Mouse (Mus musculus) gastrocnemius, postnatal 10 days (tissue): ENCODE measurements around the gene Tex22. TPM values are rescaled to one million over a fixed set of nuclear protein-coding genes. Genes with fewer than 3 reads are reported as not detected.
A peak's percentile ranks its signal among the peaks of the same experiment; 100 is the strongest.

Experiments used
- DNase-seq: peaks from one replicate; pipeline ENCODE4 v3.0.0; 2021; ENCODE audit warnings: mixed read lengths
- total RNA-seq, 2 experiments: library from RNA; stranded (reverse); gene quantifications; 2 replicates each; pipeline ENCODE4 v1.2.3; 2021

Tex22 gene
- total RNA-seq, 2 experiments from 2014 or later = 0.20 TPM; not detected in 1

DNA sequence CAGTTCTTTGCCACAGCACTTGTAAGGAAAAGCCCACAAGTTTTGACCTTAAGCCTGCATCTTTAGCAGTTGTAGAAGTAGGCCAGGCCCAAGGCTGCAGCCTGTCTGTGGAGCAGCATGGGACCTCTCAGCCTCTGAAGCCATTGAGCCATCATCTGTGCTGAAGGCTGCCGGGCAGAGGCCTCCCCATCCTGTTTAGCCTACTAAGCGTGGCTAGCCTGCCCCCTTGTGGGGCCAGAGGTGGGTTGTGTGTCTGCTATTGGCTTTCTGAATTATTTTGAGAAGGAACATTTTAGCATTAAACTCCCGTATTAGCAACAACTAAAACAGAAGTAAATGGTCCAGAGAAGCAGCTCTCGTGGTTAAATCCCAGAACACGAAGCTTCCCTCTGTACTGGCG, 28.2 kb downstream of the Tex22 start:
- DNase-seq = peak; percentile 64

DNA sequence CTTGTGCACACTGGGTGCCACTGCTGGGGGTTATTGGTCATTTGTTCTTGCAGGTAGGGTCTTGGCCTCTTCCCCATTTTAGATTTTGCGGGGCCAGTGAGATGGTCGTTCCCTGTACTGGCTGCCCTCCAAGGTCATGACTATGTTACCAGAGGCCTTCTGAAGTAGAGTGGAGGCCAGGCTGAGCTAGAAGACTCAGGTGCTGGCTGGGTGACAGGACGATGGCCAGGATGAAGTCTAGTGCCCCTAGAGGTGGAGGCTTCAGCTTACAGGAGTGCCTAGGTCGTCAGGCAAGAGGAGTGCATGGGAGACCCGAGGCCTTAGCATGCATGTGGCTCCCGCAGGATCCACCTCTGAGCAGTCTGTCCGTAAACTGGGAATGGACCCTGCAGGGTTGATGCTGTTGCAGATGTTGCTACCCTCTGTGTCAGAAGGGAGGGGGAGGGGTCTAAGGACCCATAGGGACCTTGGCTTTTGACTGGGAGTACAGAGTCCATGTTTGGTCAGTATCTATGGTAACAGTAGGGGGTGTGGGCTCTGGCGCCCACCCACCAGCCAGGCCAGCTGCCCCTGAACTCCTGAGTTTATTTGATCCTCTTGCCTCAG, 29.6 kb downstream of the Tex22 start:
- no peak for DNase-seq

DNA sequence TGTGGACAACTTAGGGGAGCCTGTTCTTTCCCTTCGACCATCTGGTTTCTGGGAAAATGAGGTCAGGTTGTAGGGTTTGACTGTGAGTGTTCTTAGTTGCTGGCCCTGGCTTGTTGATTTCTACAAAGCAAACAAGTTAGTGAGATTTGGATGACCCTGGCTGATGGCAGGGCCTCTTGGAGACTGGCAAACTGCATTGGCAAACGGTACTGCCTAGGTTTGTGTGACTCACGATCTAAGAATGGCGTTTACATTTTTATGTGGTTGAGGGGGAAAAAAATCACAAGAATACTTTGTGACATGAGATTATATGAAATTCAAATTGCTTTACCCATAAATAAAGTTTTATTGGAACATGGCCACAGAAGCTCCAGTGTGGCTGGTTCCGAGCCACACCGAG, 32.1 kb downstream of the Tex22 start:
- no peak for DNase-seq

DNA sequence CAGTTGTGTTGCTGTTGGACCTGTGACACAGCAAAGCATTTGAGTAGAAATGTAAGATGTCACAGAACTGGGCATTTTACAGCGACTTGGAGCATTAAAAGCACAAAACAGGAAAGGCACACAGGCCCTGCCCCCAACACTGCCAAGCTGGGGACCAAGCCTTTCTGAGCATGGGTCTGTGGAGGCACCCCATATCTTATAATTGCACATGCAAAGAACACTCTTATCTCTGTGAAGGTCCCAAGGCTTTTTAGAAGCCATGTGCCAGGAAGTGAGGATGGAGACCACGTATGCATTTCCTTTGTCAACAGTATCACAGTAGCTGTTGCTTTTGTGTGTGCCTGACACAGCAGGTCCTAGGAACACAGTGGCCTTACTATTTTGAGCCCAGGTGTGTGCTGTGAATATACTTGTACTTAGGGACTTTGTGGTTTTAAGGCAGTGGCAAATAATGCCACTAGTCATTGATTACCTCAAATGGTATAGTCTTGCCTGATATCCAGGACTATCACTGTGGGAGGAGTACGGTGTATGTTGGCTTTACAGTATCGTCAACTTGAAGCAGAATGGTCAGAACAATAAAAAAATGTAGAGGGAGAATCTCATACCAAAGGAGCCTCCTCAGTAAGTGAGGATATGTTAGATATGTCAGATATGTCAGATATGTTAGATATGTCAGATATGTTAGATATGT, 33.3 kb downstream of the Tex22 start:
- DNase-seq = no peak

DNA sequence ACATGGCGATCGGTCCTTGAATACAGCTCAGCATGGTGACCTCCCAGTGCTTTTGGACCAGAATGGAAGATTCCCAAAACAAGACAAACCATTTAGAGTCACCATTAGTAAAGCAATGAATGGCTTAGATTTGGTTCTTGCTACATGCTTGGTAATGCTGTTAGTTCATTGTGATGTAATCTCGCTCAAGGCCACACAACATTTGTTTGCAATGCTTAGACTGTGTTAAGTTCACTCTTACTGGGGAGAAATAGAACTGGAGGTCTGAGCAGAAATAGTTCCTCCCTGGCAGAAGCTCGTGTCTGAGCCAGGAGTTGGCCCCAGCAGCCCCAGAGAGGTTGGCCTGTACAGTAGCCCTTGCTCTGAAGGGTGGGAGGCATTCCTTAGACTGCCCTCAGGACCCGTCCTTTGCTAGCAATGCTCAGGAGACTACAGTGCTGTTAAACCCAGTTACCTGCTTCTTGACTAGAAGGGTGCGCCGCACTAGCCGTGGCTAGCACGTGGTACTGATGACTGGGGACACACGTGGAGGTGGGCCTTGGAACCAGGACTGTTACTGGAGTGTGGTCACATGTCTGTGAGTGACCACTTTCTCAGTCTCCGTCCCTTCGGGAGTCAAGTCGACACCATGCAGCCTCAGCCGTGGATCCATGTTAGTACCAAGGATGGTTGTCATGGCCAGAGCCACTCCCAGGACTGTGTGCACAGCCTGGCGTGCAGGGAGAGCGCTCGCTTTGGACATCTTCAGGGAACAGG, 34.4 kb downstream of the Tex22 start:
- no peak for DNase-seq

DNA sequence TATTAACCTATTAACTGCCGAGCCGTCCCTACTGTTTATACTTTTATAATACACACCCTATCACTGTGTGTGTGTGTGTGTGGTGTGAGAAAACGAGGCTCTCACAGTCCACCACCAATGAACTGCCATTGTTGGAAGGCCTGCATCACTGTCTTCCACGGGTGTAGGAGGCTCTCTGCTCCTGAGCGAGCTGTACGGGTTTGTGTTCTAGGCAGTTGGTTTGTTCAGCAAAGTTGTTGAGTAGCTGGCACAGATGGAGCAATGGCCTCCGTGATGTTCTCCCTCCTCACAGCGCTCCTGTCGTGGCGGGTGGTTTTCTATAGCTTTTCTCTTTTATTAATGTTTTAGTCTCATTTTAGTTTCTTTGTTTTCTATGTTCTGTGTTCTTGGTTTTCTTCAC, 35.5 kb downstream of the Tex22 start:
- DNase-seq = no peak

DNA sequence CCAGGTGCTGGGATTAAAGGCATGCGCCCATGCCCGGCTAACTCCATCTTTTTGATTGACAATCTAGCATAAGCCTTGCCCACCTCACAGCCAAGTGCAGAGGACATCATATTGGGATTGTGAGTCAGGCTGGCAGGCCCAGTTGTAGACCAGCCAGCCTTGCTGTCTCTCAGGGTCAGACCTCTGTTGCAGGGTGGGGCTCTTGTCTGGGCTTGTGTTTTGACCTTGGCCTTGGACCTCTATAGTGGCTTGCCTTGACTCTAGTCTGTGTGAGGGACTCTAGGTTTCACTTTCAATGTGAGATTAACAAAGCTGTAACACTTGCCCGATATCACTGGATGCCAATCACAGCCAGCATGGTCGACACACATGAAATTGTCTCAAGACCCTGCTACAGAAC, 39.8 kb downstream of the Tex22 start:
- no peak for DNase-seq

DNA sequence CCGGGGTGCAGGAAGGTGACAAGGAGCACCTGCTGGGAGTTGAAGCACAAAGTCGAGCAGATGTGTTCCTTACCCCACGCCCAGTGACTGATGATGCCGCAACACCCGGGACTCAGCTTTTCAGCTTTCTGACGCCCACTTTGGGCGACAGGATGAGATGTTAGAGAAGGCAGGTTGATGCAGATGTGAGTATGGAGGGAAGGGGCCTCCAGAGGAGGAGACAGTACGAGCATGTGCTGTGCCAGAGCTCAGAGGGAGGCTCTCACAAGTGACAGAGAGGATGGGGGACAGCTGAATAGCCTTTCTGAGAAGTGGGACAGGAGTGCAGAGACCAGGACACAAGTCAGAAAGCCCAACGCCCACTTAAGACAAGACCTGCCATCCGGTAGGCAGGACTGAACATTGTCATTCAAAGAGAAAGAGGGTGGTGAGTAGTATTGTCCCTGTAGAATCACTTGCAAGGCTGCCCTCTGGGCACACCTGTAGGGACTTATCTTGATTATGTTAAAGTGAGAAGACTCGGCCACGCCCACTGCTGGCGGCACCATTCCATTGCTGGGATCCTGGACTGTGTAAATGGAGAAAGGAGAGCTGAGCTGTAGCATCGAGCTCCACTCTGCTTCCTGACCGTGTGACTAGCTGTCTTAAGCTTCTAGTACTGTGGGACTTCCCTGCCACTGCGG, 40.7 kb downstream of the Tex22 start:
- DNase-seq = no peak

DNA sequence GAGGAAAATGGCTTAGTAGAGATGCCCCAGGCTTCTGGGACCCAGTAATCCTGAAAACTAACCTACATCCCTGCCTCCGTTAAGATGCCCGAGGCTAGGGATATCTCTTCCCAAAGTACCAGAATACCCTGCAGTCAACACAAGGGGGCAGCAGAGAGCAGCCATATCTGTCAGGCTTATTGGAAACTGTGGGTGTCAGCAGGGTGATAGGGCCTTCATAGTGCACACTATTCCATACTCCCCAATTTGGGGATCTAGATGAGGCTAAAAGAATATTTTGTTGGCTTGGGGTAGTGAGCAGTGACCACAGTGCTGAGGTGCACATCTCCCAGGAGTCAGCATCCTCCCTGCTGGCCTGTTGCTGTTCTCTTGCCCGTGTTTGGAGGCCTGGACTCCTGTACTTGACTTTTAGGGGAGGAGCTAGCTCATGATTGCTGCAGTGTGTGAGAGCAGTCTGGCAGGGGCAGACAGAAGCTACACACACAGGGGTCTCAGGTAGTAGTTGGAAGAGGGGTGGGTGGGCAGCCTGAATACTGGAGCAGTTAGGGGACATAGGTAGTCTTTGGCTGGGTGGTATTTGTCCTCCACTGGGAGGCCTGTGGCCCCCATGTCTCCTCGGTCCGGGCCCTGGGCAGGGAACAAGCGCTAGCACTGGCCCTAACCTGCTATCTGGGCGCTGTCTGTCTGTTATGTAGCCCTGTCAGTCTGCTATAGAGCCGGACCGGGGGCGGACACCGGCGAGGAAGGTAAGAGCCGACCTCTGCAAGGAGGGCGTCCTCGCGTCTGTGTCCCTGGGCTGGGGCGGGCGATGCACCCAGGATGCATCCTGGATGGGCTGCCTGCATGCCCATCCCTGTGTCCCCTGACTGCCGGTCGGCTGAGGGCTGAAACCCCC, 45.5 kb downstream of the Tex22 start:
- peak; percentile 88 for DNase-seq

DNA sequence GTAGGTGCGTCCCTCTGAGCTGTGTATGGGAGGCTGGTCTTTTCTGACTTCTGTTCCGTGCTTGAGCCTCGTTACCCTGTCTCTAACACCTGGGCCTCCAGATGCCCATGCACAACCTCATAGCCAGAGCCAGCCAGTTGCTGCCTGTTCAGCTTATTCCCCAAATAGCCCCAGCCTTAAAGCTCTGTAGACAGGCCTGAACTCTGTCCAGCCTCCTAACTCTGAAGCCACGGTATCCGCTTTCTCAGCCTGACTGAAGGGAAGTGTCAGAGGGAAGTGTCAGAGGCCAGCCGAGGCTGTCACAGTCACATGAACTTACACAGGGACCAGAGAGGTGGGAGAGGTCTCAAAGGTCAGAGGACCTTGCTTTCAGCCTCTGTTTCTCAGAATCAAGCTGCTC, 50.4 kb downstream of the Tex22 start:
- DNase-seq = no peak

DNA sequence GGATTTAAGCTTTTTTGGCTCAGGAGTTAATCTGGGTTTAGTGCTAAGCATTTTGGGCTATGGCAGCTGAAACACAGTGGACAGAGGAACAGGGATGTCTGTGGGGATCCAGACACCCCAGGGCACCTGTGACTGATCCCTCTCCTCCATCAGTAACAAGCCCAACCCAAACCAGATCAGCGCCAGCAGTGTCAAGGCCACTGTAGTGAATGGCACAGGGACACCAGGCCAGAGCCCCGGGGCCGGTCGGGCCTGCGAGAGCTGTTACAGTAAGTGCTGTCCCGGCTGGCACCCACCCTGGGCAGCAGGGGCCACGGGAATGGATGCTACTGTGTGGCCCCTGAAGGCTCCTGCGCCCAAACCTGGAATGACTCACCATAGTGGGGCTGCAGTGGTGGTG, 56.4 kb downstream of the Tex22 start:
- DNase-seq = no peak

DNA sequence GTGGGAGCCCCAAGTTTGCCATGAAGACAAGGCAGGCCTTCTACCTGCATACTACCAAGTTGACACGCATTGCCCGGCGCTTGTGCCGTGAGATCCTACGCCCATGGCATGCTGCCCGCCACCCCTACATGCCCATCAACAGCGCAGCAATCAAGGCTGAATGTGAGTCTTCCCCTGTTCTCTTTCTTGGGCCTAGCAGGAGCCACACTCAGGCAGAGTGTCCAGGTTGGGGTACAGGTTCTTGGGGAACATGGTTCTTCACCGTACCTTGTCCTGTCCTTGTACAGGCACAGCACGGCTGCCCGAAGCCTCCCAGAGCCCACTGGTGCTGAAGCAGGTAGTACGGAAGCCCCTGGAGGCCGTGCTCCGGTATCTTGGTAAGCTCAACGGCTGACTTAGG, 57.3 kb downstream of the Tex22 start:
- no peak for DNase-seq

DNA sequence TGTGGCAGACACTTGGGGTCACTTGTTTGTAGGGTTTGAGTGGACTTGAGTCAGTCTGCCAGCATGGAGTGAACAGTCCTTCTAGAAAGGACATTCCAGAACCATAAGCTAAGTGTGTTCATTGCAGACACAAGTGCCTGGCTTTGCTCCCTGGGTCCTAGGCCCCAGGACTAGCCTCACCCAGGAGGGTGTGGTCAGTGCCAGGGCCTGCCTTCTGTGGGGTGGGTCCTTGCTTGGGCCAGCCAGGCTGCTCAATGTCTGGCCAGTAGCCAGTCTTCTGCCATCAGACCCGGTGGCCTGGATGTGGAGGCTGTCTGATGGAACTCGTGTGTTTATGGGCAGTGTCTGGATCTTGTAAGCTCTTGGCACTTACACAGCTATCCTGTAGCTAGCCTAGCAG, 58.3 kb downstream of the Tex22 start:
- DNase-seq = no peak

DNA sequence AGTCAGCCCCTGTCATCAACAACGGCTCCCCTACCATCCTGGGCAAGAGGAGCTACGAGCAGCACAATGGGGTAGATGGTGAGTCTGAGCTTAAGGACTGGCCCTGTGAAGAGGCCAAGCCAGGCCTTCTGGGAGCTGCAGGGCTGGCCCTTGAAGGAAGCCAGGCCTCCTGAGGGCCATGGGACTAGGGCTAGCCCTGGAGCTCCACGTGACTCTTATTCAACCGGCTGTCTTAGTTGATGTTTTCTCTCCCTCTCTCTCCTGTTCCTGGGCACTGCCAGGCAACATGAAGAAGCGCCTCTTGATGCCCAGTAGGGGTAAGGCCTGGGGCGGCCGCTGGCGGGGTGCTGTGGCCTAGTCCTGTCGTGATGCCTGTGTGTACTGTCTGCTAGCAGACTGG, 59.0 kb downstream of the Tex22 start:
- DNase-seq = no peak

DNA sequence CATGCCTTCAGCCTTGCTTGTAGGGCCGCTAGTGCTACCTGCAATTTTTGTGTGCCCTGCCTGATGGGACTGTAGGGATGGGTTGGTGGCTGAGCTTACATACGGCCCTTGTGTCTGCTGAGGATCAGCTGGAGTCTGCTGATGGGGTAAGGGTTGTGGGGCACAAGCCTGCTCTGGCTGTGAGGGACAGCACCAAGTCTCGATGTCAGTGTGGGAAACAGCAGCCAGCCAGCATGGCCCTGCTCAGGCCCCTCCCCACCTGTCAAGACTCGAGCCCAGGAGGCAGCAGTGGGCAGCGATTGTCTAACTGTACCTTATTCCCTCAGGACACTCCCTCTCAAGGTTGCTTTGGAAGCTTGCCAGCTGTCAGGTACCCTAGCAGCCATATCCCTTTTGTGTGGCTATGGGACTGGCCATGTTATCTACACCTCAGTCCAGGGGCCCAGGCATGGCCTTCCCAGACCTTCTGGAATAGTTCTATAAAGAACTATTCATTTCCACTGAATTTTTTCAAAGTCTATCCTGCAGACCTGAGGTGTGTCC, 59.6 kb downstream of the Tex22 start:
- no peak for DNase-seq

DNA sequence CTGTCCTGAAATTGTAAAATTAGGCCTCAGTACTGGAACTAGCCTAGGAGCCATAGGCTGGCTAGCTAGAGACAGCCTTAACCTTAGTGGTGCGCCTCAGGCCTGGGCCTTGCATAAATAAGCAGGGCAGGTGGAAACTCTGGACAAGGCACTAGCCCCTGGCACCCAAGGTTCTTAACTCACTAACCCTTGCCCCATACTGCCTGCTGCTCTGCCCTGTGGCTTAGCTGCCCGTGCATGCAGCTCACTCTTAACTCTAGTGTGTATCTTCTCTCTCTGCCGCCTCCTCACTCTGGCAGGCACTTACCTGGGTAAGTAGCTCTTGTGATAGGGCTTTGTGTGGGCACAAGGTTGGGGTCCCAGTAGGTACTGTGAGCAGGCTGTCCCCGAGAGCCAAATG, 60.2 kb downstream of the Tex22 start:
- DNase-seq = no peak

DNA sequence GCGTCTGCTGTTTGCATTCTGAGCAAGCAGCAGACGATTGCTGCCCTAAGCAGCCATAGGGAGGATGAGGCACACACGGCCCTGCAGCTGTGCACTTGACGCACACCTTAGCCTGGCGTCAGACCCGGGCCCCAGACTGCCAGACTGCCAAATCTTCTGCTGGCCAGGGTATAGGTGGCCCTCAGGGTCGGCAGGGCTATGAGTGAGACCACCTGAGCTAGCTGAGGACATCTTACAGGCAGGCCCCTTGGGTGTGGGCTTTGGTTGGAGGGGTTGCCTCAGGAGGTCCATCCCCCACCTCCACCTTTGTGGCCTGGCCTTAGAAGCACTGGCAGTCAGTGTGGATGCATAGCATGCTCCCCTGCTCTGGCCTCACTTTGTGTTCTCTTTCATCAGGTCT, 61.1 kb downstream of the Tex22 start:
- no peak for DNase-seq

DNA sequence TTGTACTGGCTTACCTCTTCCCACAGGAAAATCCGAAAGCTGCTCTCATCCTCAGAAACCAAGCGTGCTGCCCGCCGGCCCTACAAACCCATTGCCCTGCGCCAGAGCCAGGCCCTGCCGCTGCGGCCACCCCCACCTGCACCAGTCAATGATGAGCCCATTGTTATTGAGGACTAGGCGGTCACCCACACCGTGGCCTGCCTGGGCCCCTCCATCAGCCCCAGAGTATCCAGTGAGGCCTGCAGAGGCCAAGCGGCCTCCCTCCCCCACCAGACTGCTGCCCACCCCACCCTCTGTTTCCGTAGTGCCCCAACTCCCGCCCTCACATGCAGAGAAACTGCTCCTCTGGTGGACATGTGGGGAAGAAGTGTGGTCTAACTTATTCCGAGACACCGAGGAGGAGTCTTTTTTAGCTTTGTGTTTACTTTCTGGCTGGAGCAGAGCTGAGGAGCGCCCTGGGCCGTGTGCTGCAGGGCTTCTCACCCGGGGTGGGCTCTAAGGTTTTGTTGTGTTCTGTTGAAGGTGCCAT, 62.3 kb downstream of the Tex22 start:
- DNase-seq = no peak

DNA sequence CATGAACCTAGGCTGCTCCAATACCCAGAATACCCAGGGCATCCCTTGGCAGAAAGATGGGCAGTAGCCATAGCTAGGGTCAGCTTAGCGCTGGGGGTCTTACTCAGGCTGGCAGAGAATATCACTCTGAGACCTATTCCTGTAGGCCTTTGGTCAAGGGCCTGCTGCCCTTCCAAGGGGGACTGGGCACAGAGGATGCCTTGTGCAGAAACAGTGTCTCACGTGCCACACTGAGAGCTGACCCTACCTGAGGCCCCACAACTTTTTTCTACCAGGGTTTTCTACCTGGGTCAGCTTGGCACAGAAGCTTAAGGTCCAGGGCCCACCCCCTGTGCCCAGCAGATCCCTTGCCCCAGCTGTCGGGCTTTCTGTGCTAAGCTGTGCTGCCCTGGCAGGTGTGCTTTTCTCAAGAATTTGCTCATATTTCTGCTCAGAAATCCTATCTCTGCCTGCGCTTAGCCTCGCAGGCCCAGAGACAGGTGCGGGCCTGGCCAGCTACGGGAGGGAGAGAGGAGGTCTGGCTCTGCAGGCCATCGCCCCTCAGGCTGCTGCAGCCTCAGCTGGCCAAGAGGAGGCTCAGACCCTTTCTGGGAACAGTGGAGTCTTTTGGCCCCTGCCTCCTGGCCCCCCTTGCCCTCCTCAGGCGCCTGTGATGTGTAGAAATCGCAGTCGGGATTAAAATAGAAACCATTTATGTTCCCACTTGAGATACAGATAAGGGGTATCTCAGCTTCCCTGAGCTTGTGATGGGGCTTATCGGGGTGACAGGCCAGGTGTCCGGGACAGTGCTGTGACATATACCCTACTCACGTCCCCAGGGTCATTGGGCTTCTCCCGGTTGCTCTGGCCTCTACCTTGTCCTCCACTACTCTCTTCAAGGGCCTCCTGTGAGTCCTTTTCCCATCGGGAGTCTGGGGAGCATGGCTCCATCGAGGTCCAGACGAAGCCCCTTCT, 63.2 kb downstream of the Tex22 start:
- DNase-seq = no peak

DNA sequence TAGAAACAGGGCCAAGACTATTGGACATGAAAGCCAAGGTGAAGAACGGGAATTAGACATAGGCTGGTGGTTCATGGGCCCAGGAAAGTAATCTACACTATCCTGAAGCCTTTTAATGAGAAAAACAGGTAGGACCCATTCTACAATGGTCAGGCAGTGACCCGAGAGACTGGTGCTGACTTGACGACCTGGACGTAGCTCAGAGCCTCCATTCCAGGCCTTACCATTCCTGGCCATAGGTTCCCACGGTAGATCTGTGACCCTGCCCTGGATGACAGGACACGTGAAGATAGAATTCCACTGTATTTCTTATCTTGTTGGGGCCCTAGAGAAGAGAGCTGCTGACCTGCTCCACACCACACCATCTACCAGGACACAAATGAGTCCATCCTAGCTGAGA, 64.0 kb downstream of the Tex22 start:
- no peak for DNase-seq
